Mouse (Mus musculus): ENCODE results near the gene Med7. TPM values are rescaled to one million over a fixed set of nuclear protein-coding genes. Genes with fewer than 3 reads are reported as not detected.
A peak's percentile ranks its signal among the peaks of the same experiment; 100 is the strongest.

Gene Med7
- polyA plus RNA-seq, 1 experiment from 2014 or later = 39.4 TPM

GRCm38 (mm10) chr11:46461931-46462330 is 25.2 kb downstream of the Med7 start:
- WGBS (ENCODE audit: insufficient replicate concordance) = 41% methylated on average over 5 of the region's 5 CpGs
- no peak overlapping the region for H3K4me3 ChIP-seq (ENCODE audit: low read depth, low read length)
- DNase-seq = no peak
- H3K9ac ChIP-seq (replicated peaks) = no peak overlapping the region
- no peaks in the 10 kb centered on the region for H3K36me3 ChIP-seq (replicated peaks; ENCODE audit: insufficient read depth, low read length)
- no peak overlapping the region; the same call in 1 of the 2 replicates for H3K27ac ChIP-seq (ENCODE audit: low read depth)
- H3K27me3 ChIP-seq (ENCODE audit: insufficient read depth, low read length) = no peaks in the 10 kb centered on the region
- H3K4me2 ChIP-seq (ENCODE audit: low read depth, low read length) = no peak overlapping the region
- no peaks in the 10 kb centered on the region for H3K9me3 ChIP-seq (ENCODE audit: low read length)
- H3K4me1 ChIP-seq (ENCODE audit: insufficient read depth) = no peaks in the 10 kb centered on the region
- TF ChIP-seq EP300 (IDR thresholded peaks at IDR 0.05; ENCODE audit: low read depth) (no peak), CTCF (IDR thresholded peaks at IDR 0.05; ENCODE audit: low read depth) (no peak)
- no peak for ATAC-seq

- Histone ChIP-seq H3K9ac (replicated peaks) (no peak overlapping the region), H3K4me1 (ENCODE audit: insufficient read depth) (no peaks in the 10 kb centered on the region), H3K27me3 (ENCODE audit: insufficient read depth, low read length) (no peaks in the 10 kb centered on the region), H3K4me2 (ENCODE audit: low read depth, low read length) (no peak overlapping the region), H3K4me3 (ENCODE audit: low read depth, low read length) (no peak overlapping the region), H3K27ac (ENCODE audit: low read depth) (no peak overlapping the region), H3K36me3 (replicated peaks; ENCODE audit: insufficient read depth, low read length) (no peaks in the 10 kb centered on the region), H3K9me3 (ENCODE audit: low read length) (no peaks in the 10 kb centered on the region)
- WGBS (ENCODE audit: insufficient replicate concordance) = 63% methylated on average over 2 of the region's 2 CpGs
- no peak for DNase-seq
- ATAC-seq = no peak
- TF ChIP-seq CTCF (IDR thresholded peaks at IDR 0.05; ENCODE audit: low read depth) (no peak), EP300 (IDR thresholded peaks at IDR 0.05; ENCODE audit: low read depth) (no peak)
Observed at GRCm38 (mm10) chr11:46466878-46467277, 30.2 kb downstream of the Med7 start.

DNA sequence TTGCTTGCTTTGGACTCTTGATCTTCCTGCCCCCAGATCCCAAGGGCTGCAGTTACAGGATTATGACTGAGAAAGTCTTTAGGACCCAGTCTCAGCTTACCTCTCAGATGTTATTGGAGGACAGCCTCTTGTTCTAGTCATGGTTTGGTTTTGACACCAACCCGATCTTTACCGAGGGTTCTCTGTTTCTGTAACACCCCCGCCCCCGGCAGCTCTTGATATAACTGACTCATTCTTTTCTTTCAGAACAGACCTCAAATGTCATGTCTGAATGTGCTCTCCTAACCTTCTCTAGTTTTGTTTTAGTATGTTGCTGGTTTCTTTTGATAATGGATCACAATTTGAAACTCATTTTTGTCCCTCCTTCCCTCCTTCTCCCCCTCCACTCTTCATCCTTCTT is 37.5 kb downstream of the Med7 start:
- H3K9ac ChIP-seq (replicated peaks) = no peak overlapping the region
- H3K27ac ChIP-seq (ENCODE audit: low read depth) = no peak overlapping the region
- DNase-seq (no peak), ATAC-seq (no peak)
- TF ChIP-seq CTCF (IDR thresholded peaks at IDR 0.05; ENCODE audit: low read depth) (no peak), EP300 (IDR thresholded peaks at IDR 0.05; ENCODE audit: low read depth) (no peak)
- no peaks in the 10 kb centered on the region for H3K4me1 ChIP-seq (ENCODE audit: insufficient read depth)
- no peaks in the 10 kb centered on the region for H3K36me3 ChIP-seq (replicated peaks; ENCODE audit: insufficient read depth, low read length)
- no peaks in the 10 kb centered on the region for H3K27me3 ChIP-seq (ENCODE audit: insufficient read depth, low read length)
- H3K4me3 ChIP-seq (ENCODE audit: low read depth, low read length) = no peak overlapping the region
- 80% methylated on average over 4 of the region's 4 CpGs for WGBS (ENCODE audit: insufficient replicate concordance)
- H3K4me2 ChIP-seq (ENCODE audit: low read depth, low read length) = no peak overlapping the region
- H3K9me3 ChIP-seq (ENCODE audit: low read length) = no peaks in the 10 kb centered on the region

GRCm38 (mm10) chr11:46479311-46479710 is 42.6 kb downstream of the Med7 start:
- H3K27me3 ChIP-seq (ENCODE audit: insufficient read depth, low read length) = no peaks in the 10 kb centered on the region
- H3K27ac ChIP-seq (ENCODE audit: low read depth) = no peak overlapping the region
- ATAC-seq = no peak
- H3K4me1 ChIP-seq (ENCODE audit: insufficient read depth) = no peaks in the 10 kb centered on the region
- 62% methylated on average over 9 of the region's 9 CpGs for WGBS (ENCODE audit: insufficient replicate concordance)
- no peak for TF ChIP-seq EP300 (IDR thresholded peaks at IDR 0.05; ENCODE audit: low read depth)
- TF ChIP-seq CTCF (IDR thresholded peaks at IDR 0.05; ENCODE audit: low read depth) = no peak
- H3K9me3 ChIP-seq (ENCODE audit: low read length) = no peaks in the 10 kb centered on the region
- no peak overlapping the region for H3K4me3 ChIP-seq (ENCODE audit: low read depth, low read length)
- H3K9ac ChIP-seq (replicated peaks) = no peak overlapping the region
- no peak for DNase-seq
- H3K4me2 ChIP-seq (ENCODE audit: low read depth, low read length) = no peak overlapping the region
- H3K36me3 ChIP-seq (replicated peaks; ENCODE audit: insufficient read depth, low read length) = no peaks in the 10 kb centered on the region

GRCm38 (mm10) chr11:46480517-46480916 is 43.8 kb downstream of the Med7 start:
- no peak overlapping the region for H3K9ac ChIP-seq (replicated peaks)
- no peaks in the 10 kb centered on the region for H3K9me3 ChIP-seq (ENCODE audit: low read length)
- TF ChIP-seq CTCF (IDR thresholded peaks at IDR 0.05; ENCODE audit: low read depth) (no peak), EP300 (IDR thresholded peaks at IDR 0.05; ENCODE audit: low read depth) (no peak)
- H3K4me3 ChIP-seq (ENCODE audit: low read depth, low read length) = no peak overlapping the region
- ATAC-seq (peak; percentile 50), DNase-seq (no peak)
- H3K36me3 ChIP-seq (replicated peaks; ENCODE audit: insufficient read depth, low read length) = no peaks in the 10 kb centered on the region
- H3K27me3 ChIP-seq (ENCODE audit: insufficient read depth, low read length) = no peaks in the 10 kb centered on the region
- no peak overlapping the region for H3K4me2 ChIP-seq (ENCODE audit: low read depth, low read length)
- WGBS (ENCODE audit: insufficient replicate concordance) = 21% methylated on average over 7 of the region's 7 CpGs
- peak overlapping the region; percentile 57; the same call in 1 of the 2 replicates for H3K27ac ChIP-seq (ENCODE audit: low read depth)
- H3K4me1 ChIP-seq (ENCODE audit: insufficient read depth) = no peaks in the 10 kb centered on the region

DNA sequence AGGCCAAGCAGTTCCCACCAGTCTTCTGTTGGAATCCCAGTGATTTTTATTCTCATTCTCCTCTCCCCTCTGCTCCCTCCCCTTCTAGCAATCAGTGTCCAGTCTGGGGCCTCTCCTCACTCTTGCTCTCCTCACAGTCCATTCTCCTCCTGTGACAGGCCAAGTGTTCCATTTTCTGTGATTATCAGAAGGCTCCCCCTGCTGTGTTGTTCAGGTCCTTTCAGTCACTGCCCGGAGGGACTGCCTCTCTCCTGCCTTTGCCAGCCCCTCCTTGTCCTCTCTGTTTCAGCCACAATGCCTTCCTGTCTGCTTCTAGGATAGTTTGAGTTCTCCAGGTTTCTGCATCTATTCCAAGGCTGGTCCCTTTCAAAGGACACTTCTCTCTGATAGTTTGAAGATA is 51.5 kb downstream of the Med7 start:
- Histone ChIP-seq H3K9me3 (ENCODE audit: low read length) (no peaks in the 10 kb centered on the region), H3K4me2 (ENCODE audit: low read depth, low read length) (no peak overlapping the region), H3K27ac (ENCODE audit: low read depth) (no peak overlapping the region), H3K4me1 (ENCODE audit: insufficient read depth) (no peaks in the 10 kb centered on the region), H3K27me3 (ENCODE audit: insufficient read depth, low read length) (no peaks in the 10 kb centered on the region), H3K9ac (replicated peaks) (no peak overlapping the region), H3K4me3 (ENCODE audit: low read depth, low read length) (no peak overlapping the region), H3K36me3 (replicated peaks; ENCODE audit: insufficient read depth, low read length) (no peaks in the 10 kb centered on the region)
- peak; percentile 45 for TF ChIP-seq CTCF (IDR thresholded peaks at IDR 0.05; ENCODE audit: low read depth)
- no peak for TF ChIP-seq EP300 (IDR thresholded peaks at IDR 0.05; ENCODE audit: low read depth)
- WGBS (ENCODE audit: insufficient replicate concordance) = 20% methylated on average over 1 of the region's 1 CpGs
- ATAC-seq = no peak
- DNase-seq = no peak

GRCm38 (mm10) chr11:46488650-46489049 is 51.9 kb downstream of the Med7 start:
- no peak overlapping the region for H3K4me2 ChIP-seq (ENCODE audit: low read depth, low read length)
- DNase-seq = no peak
- ATAC-seq = no peak
- no peak overlapping the region for H3K4me3 ChIP-seq (ENCODE audit: low read depth, low read length)
- no peaks in the 10 kb centered on the region for H3K4me1 ChIP-seq (ENCODE audit: insufficient read depth)
- 62% methylated on average over 2 of the region's 2 CpGs for WGBS (ENCODE audit: insufficient replicate concordance)
- no peaks in the 10 kb centered on the region for H3K36me3 ChIP-seq (replicated peaks; ENCODE audit: insufficient read depth, low read length)
- no peak for TF ChIP-seq CTCF (IDR thresholded peaks at IDR 0.05; ENCODE audit: low read depth)
- TF ChIP-seq EP300 (IDR thresholded peaks at IDR 0.05; ENCODE audit: low read depth) = no peak
- no peak overlapping the region for H3K9ac ChIP-seq (replicated peaks)
- no peaks in the 10 kb centered on the region for H3K27me3 ChIP-seq (ENCODE audit: insufficient read depth, low read length)
- H3K9me3 ChIP-seq (ENCODE audit: low read length) = no peaks in the 10 kb centered on the region
- no peak overlapping the region for H3K27ac ChIP-seq (ENCODE audit: low read depth)

Other genes starting within 250 kb of the Med7 start
- gene Fndc9, start 201.4 kb upstream of the Med7 start, polyA plus RNA-seq (2015; fragmentation: Nextera tagmentation; extraction: Ambion mirVana) = 0.06 and 0.13 TPM in 2 replicates
- gene Cyfip2, start 124.1 kb upstream of the Med7 start, polyA plus RNA-seq (2015; fragmentation: Nextera tagmentation; extraction: Ambion mirVana) = 4.8 and 6.1 TPM in 2 replicates
- 0.09 and 0.19 TPM in 2 replicates for gene Itk, start 47.4 kb upstream of the Med7 start, polyA plus RNA-seq (2015; fragmentation: Nextera tagmentation; extraction: Ambion mirVana)
- not detected in 2 replicates for gene Fam71b, start 40.4 kb upstream of the Med7 start, polyA plus RNA-seq (2015; fragmentation: Nextera tagmentation; extraction: Ambion mirVana)
- gene Havcr2, start 18.0 kb downstream of the Med7 start, polyA plus RNA-seq (2015; fragmentation: Nextera tagmentation; extraction: Ambion mirVana) = 0.28 TPM in 2 replicates
- gene Gm12169, start 87.3 kb downstream of the Med7 start, polyA plus RNA-seq (2015; fragmentation: Nextera tagmentation; extraction: Ambion mirVana) = not detected in 2 replicates
- gene BC053393, start 134.6 kb downstream of the Med7 start, polyA plus RNA-seq (2015; fragmentation: Nextera tagmentation; extraction: Ambion mirVana) = not detected in 2 replicates
- gene Dppa1, start 192.3 kb downstream of the Med7 start, polyA plus RNA-seq (2015; fragmentation: Nextera tagmentation; extraction: Ambion mirVana) = not detected in 2 replicates